Mouse (Mus musculus): ENCODE measurements at regions not wholly inside any gene's neighbourhood (a gene's known extent, or its start where the extent isn't known, plus 50 kb on each side); places are given as distances from the start of the nearest gene placed in this dataset.

DNA sequence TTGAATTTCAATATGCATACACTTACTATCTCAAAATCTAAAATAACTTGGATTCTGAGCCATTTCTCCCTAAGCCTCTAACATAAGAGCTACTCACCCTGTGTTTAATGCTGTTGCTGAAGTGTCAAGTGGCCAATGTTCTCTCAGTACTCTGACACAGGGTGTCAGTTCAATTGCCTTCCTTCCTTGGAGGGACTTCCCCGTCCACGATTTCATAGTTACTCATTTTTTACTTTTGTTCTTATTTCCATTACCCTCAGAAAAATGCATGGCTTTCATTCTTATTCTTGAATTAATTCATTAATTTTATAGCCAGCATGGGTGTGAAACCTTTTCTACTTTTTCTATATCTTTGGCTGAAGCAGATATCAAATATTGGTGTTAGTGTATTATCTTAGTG lies 623.9 kb downstream of the Kcnj2 start:
- 89% methylated on average over 2 of the region's 2 CpGs for WGBS

GRCm38 (mm10) chr11:111691512-111691911 lies 625.5 kb downstream of the Kcnj2 start:
- Histone ChIP-seq H3K4me3 (no peak overlapping the region), H3K27me3 (no peaks in the 10 kb centered on the region), H3K9me3 (no peaks in the 10 kb centered on the region), H3K9ac (replicated peaks) (no peak overlapping the region), H3K27ac (replicated peaks) (no peak overlapping the region), H3K36me3 (no peaks in the 10 kb centered on the region), H3K4me1 (no peaks in the 10 kb centered on the region), H3K4me2 (replicated peaks) (no peak overlapping the region)
- WGBS: 95% methylated on average over 2 of the region's 2 CpGs
- no peak for ATAC-seq (replicated peaks)

More for the DNA sequence above, 623.9 kb downstream of the Kcnj2 start:
- no peak overlapping the region for H3K4me3 ChIP-seq
- no peak overlapping the region for H3K9ac ChIP-seq (replicated peaks)
- no peak for ATAC-seq (replicated peaks)
- no peaks in the 10 kb centered on the region for H3K27me3 ChIP-seq
- H3K36me3 ChIP-seq: no peaks in the 10 kb centered on the region
- H3K4me1 ChIP-seq: no peaks in the 10 kb centered on the region
- no peaks in the 10 kb centered on the region for H3K9me3 ChIP-seq
- no peak overlapping the region for H3K4me2 ChIP-seq (replicated peaks)
- H3K27ac ChIP-seq (replicated peaks): no peak overlapping the region

DNA sequence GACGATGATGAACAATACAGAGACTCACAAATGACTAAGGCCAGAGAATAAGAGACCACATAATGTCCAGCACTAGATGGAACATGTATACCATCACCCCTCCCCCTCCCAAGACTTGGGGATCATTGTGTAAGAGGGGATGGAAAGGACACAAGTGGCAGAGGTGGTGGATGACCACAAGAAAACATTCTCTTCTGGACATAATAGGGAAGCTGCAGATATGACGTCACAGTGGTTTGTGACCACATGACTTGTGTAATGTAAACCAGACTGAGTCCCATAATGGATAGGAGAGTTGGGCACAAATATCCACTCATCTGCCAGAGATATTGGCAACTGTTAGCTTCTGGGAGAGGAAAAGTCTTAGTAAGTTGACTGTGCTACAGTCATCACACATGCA lies 630.7 kb downstream of the Kcnj2 start:
- Histone ChIP-seq H3K4me2 (replicated peaks) (no peak overlapping the region), H3K9me3 (no peaks in the 10 kb centered on the region), H3K27ac (replicated peaks) (no peak overlapping the region), H3K27me3 (no peaks in the 10 kb centered on the region), H3K36me3 (no peaks in the 10 kb centered on the region), H3K9ac (replicated peaks) (no peak overlapping the region), H3K4me3 (no peak overlapping the region), H3K4me1 (no peaks in the 10 kb centered on the region)
- no peak for ATAC-seq (replicated peaks)
- 95% methylated on average over 2 of the region's 2 CpGs for WGBS

DNA sequence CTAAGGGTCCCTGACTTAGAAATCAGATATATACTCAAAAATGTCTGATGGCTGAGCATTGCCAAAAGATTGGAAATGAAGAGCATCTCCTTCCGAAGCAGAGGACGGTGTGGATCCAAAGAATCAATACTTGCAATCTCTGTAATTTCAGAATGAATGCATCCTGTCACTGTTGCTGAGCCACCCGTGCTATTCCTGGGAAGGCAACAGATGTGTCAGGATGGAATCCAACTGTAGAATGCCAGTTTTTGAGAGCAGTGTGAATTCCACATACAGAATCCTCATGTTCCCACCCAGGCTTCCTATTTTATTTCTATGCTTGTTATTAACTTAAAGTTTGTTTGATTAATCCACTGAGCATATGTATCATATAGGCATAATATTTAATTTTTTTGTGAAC lies 633.9 kb downstream of the Kcnj2 start:
- Histone ChIP-seq H3K4me1 (no peaks in the 10 kb centered on the region), H3K4me3 (no peak overlapping the region), H3K9me3 (no peaks in the 10 kb centered on the region), H3K27me3 (no peaks in the 10 kb centered on the region), H3K9ac (replicated peaks) (no peak overlapping the region), H3K36me3 (no peaks in the 10 kb centered on the region), H3K27ac (replicated peaks) (no peak overlapping the region), H3K4me2 (replicated peaks) (no peak overlapping the region)
- no peak for ATAC-seq (replicated peaks)
- 69% methylated on average over 3 of the region's 3 CpGs for WGBS

DNA sequence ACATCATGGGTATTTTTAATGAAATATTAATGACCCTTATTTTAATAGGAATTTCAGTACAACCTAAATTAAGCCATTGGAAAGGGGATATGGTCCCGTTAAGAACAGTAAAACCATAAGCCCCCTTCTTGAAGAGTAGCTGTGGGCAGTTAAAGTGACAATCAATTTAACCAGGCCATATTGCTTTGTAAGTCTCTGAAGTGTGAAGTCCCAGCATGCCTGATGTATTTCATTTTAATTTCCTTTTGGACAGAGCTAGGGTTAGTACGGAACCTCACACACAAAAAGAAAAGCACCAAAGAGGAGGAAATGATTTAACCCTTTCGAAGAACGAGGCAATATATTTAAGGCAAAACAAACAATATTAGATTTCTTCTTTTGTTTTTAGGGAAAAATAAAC lies 640.9 kb downstream of the Kcnj2 start:
- no peaks in the 10 kb centered on the region for H3K9me3 ChIP-seq
- no peaks in the 10 kb centered on the region for H3K27me3 ChIP-seq
- no peak for ATAC-seq (replicated peaks)
- 55% methylated on average over 4 of the region's 4 CpGs for WGBS
- H3K27ac ChIP-seq (replicated peaks): no peak overlapping the region
- no peak overlapping the region for H3K9ac ChIP-seq (replicated peaks)
- H3K4me1 ChIP-seq: no peaks in the 10 kb centered on the region
- H3K4me3 ChIP-seq: no peak overlapping the region
- H3K36me3 ChIP-seq: no peaks in the 10 kb centered on the region
- H3K4me2 ChIP-seq (replicated peaks): no peak overlapping the region

GRCm38 (mm10) chr11:111715401-111715800 lies 649.4 kb downstream of the Kcnj2 start:
- Histone ChIP-seq H3K27ac (replicated peaks) (no peak overlapping the region), H3K9me3 (no peaks in the 10 kb centered on the region), H3K9ac (replicated peaks) (no peak overlapping the region), H3K4me3 (no peak overlapping the region), H3K36me3 (no peaks in the 10 kb centered on the region), H3K27me3 (no peaks in the 10 kb centered on the region), H3K4me2 (replicated peaks) (no peak overlapping the region), H3K4me1 (no peaks in the 10 kb centered on the region)
- 81% methylated on average over 5 of the region's 5 CpGs for WGBS
- ATAC-seq (replicated peaks): no peak

GRCm38 (mm10) chr11:111722276-111722675 lies 656.3 kb downstream of the Kcnj2 start:
- WGBS: 63% methylated on average over 4 of the region's 4 CpGs

GRCm38 (mm10) chr11:111728148-111728547 lies 662.2 kb downstream of the Kcnj2 start:
- Histone ChIP-seq H3K9ac (replicated peaks) (no peak overlapping the region), H3K4me3 (no peak overlapping the region), H3K4me2 (replicated peaks) (no peak overlapping the region), H3K9me3 (no peaks in the 10 kb centered on the region), H3K27me3 (no peaks in the 10 kb centered on the region), H3K36me3 (no peaks in the 10 kb centered on the region), H3K4me1 (no peaks in the 10 kb centered on the region), H3K27ac (replicated peaks) (no peak overlapping the region)
- WGBS: 11% methylated on average over 4 of the region's 4 CpGs
- no peak for ATAC-seq (replicated peaks)

More at GRCm38 (mm10) chr11:111722276-111722675, 656.3 kb downstream of the Kcnj2 start:
- ATAC-seq (replicated peaks): no peak
- Histone ChIP-seq H3K4me3 (no peak overlapping the region), H3K9me3 (no peaks in the 10 kb centered on the region), H3K9ac (replicated peaks) (no peak overlapping the region), H3K27ac (replicated peaks) (no peak overlapping the region), H3K4me2 (replicated peaks) (no peak overlapping the region), H3K27me3 (no peaks in the 10 kb centered on the region), H3K4me1 (no peaks in the 10 kb centered on the region), H3K36me3 (no peaks in the 10 kb centered on the region)

GRCm38 (mm10) chr11:111732096-111732495 lies 666.1 kb downstream of the Kcnj2 start:
- Histone ChIP-seq H3K36me3 (no peaks in the 10 kb centered on the region), H3K27ac (replicated peaks) (no peak overlapping the region), H3K9ac (replicated peaks) (no peak overlapping the region), H3K4me2 (replicated peaks) (no peak overlapping the region), H3K9me3 (no peaks in the 10 kb centered on the region), H3K27me3 (no peaks in the 10 kb centered on the region), H3K4me1 (no peaks in the 10 kb centered on the region), H3K4me3 (no peak overlapping the region)
- WGBS: 81% methylated on average over 8 of the region's 8 CpGs
- ATAC-seq (replicated peaks): no peak

GRCm38 (mm10) chr11:111735446-111735845 lies 669.5 kb downstream of the Kcnj2 start:
- WGBS: 86% methylated on average over 1 of the region's 1 CpGs
- H3K9me3 ChIP-seq: no peaks in the 10 kb centered on the region

DNA sequence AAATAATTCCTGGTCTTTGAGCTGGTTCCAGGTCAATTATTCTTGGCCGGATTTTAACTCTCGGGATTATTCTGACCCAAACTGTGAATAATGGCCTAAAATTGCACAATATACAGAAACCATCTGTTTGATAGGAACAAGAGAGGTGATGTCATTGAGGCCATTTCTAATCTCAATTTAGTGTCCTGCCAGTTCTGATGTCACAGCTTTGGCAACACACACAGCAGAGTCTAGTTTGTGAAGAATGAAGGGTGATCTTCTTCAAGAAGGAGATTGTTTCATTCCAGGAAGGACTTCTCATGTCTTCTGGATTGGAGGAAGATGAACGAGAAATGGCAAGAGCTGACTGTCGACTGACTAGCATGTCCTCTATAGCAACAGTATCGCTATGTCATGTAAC lies 670.0 kb downstream of the Kcnj2 start:
- no peak overlapping the region for H3K4me2 ChIP-seq (replicated peaks)
- WGBS: 93% methylated on average over 5 of the region's 5 CpGs
- ATAC-seq (replicated peaks): no peak
- H3K4me3 ChIP-seq: no peak overlapping the region
- H3K4me1 ChIP-seq: no peaks in the 10 kb centered on the region
- H3K27ac ChIP-seq (replicated peaks): no peak overlapping the region
- no peaks in the 10 kb centered on the region for H3K9me3 ChIP-seq
- H3K36me3 ChIP-seq: no peaks in the 10 kb centered on the region
- H3K27me3 ChIP-seq: no peaks in the 10 kb centered on the region
- no peak overlapping the region for H3K9ac ChIP-seq (replicated peaks)

More at GRCm38 (mm10) chr11:111735446-111735845, 669.5 kb downstream of the Kcnj2 start:
- Histone ChIP-seq H3K27me3 (no peaks in the 10 kb centered on the region), H3K36me3 (no peaks in the 10 kb centered on the region), H3K27ac (replicated peaks) (no peak overlapping the region), H3K4me1 (no peaks in the 10 kb centered on the region), H3K4me2 (replicated peaks) (no peak overlapping the region), H3K9ac (replicated peaks) (no peak overlapping the region), H3K4me3 (no peak overlapping the region)
- ATAC-seq (replicated peaks): no peak

GRCm38 (mm10) chr11:111743356-111743755 lies 677.4 kb downstream of the Kcnj2 start:
- no peak for ATAC-seq (replicated peaks)
- no peaks in the 10 kb centered on the region for H3K36me3 ChIP-seq
- H3K9me3 ChIP-seq: no peaks in the 10 kb centered on the region
- H3K27me3 ChIP-seq: no peaks in the 10 kb centered on the region
- H3K9ac ChIP-seq (replicated peaks): no peak overlapping the region
- H3K4me1 ChIP-seq: no peaks in the 10 kb centered on the region
- no peak overlapping the region for H3K4me2 ChIP-seq (replicated peaks)
- no peak overlapping the region for H3K27ac ChIP-seq (replicated peaks)
- WGBS: 66% methylated on average over 6 of the region's 6 CpGs
- no peak overlapping the region for H3K4me3 ChIP-seq

GRCm38 (mm10) chr11:111747262-111747946 lies 681.4 kb downstream of the Kcnj2 start:
- Histone ChIP-seq H3K9me3 (no peaks in the 10 kb centered on the region), H3K9ac (replicated peaks) (no peak overlapping the region), H3K4me1 (no peaks in the 10 kb centered on the region), H3K27me3 (no peaks in the 10 kb centered on the region), H3K36me3 (no peaks in the 10 kb centered on the region), H3K4me3 (no peak overlapping the region), H3K27ac (replicated peaks) (no peak overlapping the region), H3K4me2 (replicated peaks) (no peak overlapping the region)
- 83% methylated on average over 7 of the region's 7 CpGs for WGBS
- ATAC-seq (replicated peaks): no peak
